ENCODE assay signal across 1 mouse cellular context in genomic region chr19:6981465-6981864, GRCm38 (mm10).
TF ChIP-seq lines count a peak whose summit lies in the region.

No protein-coding gene starts in this region.

TF ChIP-seq in CH12.LX, 34 proteins besides CTCF, POLR2A, EP300 and RAD21 (continued from another document):
- TF ChIP-seq TCF12 (IDR thresholded peaks at IDR 0.05; ENCODE audit: low read depth, low read length) (no peak), PAX5 (IDR thresholded peaks at IDR 0.05; ENCODE audit: low read length) (no peak), UBTF (IDR thresholded peaks at IDR 0.05; ENCODE audit: low read depth, low read length) (no peak), NELFE (IDR thresholded peaks at IDR 0.05; ENCODE audit: low read depth, low read length) (no peak), CHD2 (IDR thresholded peaks at IDR 0.05; ENCODE audit: low read length) (no peak), MXI1 (IDR thresholded peaks at IDR 0.05; ENCODE audit: low read depth, low read length) (no peak), TBP (conservative IDR thresholded peaks at IDR 0.05; ENCODE audit: low read depth, low read length) (no peak), MAZ (IDR thresholded peaks at IDR 0.05; ENCODE audit: low read depth, low read length) (no peak), MAX (IDR thresholded peaks at IDR 0.05; ENCODE audit: low read length) (no peak), ZMIZ1 (IDR thresholded peaks at IDR 0.05; ENCODE audit: low read depth, low read length) (no peak), JUN (IDR thresholded peaks at IDR 0.05; ENCODE audit: insufficient read depth, low read depth, low read length) (no peak), ETS1 (conservative IDR thresholded peaks at IDR 0.05; ENCODE audit: low read depth, low read length) (no peak), MEF2A (IDR thresholded peaks at IDR 0.05; ENCODE audit: borderline replicate concordance, low read depth, low read length) (no peak), ZNF384 (IDR thresholded peaks at IDR 0.05; ENCODE audit: low read depth, low read length) (no peak)
